Mouse (Mus musculus): ENCODE data around the gene 1500009L16Rik.
A peak's percentile ranks its signal among the peaks of the same experiment; 100 is the strongest.

DNA sequence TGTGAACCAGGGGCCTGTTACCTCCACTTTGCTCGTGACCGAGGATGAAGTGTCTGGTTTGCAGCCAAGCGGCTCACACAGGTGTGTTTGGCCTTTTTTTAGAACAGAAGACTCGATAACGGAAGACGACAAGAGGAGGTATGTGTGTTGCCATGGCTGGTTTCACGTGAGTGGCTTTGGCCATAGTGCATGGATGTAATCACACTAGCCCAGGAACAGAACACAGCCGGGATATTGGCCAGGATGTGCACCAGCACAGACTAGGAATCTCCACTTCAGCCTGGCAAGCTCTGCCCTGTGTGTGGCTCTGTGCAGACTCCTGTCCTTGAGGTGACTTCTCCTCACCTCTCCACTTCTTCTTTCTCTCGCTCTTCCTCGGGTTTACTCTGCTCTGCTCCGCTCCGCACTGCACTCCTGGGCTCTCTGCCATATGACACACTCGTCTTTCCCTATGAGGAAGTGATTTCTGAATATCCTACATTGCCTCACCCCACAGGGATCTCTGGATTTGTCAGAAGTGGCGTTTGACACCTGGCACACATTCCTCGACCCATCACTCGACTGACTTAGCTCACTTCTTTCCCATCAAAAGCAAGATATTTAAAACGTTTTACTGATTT lies 34.8 kb downstream of the 1500009L16Rik start:
- no peak for TF ChIP-seq CTCF (IDR thresholded peaks at IDR 0.05; ENCODE audit: low read depth)
- TF ChIP-seq EP300 (IDR thresholded peaks at IDR 0.05; ENCODE audit: low read depth) = peak; percentile 31; the same call in 1 of the 2 replicates

Measured in heart, postnatal 0 days (tissue).